Mouse (Mus musculus) T-cell, adult 2 months (primary cell): ENCODE data around the gene Mmp24.

ENCODE experiments used
- DNase-seq: peaks from one replicate; pipeline ENCODE4 v3.0.0; 2022; ENCODE audit warnings: low spot score

Gene Mmp24

GRCm38 (mm10) chr2:155775685-155776263, 632 bp downstream of the Mmp24 start:
- DNase-seq = peak; percentile 9

DNA sequence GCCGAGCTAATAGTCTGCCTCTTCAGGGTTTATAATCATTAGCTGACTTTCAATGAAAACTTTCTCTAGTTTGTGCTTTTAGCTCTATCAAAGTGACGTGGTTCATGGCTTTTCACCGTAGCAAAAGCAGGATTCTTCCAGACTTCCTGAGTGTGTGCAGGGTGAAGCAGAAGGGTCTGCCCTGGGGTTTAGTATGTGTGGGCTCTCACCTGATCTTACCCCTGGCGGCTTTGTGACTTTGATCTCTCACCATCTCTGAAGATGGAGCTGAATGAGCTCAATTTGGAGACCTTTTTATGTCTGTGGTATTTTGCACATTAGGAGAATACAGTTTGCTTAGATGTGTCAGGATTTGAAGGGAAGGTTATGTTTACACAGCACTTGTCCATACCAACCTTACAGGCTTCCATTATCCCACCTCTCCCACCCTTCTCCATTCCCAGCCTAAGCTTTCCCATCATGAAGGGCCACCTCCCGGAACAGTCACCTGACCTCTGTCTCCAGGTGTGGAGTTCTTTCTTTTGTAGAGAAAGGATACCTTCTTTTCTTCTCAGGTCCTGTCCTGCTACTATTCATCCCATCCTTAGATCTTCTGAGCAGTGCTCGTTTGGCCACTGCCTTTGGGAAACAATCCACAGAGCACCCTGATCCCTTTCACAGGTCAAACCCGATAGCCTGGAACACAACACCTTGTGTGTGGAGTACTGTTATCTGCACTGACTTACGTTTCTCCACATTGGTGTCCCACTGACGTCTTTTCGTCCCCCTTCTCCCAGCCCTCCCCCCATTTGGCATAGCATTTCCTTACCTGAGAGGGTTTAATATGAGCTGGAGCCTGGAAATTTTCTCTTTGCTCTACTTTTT, 1.9 kb downstream of the Mmp24 start:
- DNase-seq = no peak

- no peak for DNase-seq
Measured at GRCm38 (mm10) chr2:155777688-155777985, 2.5 kb downstream of the Mmp24 start.

- no peak for DNase-seq
Measured at GRCm38 (mm10) chr2:155778004-155778403, 2.9 kb downstream of the Mmp24 start.

GRCm38 (mm10) chr2:155779066-155779465, 3.9 kb downstream of the Mmp24 start:
- no peak for DNase-seq

GRCm38 (mm10) chr2:155779506-155779905, 4.4 kb downstream of the Mmp24 start:
- DNase-seq = no peak

DNA sequence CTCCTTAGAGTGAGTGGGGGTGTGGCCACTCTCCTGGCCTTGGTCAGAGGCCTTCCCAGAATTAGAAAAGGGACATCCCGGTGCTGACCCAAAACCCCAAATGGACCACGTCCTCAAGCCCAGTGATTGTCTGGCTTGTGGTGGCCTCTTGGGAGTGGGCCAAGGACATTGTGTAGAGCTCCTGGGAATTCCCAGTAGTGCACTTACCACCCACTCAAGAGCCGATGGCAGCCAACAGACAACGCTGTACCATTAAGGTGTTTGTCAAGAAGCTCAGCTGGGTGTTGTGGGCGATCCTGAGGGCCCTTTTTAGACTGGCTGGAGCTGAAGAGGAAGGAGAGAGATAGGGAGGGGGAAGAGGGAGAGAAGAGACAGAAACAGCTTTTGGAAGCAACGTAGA, 9.4 kb downstream of the Mmp24 start:
- DNase-seq = no peak

DNA sequence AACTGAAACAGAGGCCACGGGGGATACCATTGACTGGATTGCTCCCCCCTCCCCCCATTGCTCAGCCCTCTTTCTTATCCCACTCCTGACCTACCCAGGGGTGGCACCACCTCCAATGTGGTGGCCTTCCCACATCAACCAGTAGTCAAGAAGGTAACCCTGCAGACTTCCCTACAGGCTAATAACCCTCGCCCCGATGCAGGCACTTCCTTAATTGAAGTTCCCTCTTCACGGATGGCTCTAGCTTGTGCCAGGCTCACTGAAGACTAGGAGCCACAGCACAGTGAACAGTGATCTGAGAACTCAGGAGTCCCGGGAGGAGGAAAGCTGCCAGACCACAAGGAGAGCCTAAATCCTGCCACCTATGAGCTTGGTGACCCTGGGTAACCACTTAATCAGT, 11.8 kb downstream of the Mmp24 start:
- no peak for DNase-seq

DNA sequence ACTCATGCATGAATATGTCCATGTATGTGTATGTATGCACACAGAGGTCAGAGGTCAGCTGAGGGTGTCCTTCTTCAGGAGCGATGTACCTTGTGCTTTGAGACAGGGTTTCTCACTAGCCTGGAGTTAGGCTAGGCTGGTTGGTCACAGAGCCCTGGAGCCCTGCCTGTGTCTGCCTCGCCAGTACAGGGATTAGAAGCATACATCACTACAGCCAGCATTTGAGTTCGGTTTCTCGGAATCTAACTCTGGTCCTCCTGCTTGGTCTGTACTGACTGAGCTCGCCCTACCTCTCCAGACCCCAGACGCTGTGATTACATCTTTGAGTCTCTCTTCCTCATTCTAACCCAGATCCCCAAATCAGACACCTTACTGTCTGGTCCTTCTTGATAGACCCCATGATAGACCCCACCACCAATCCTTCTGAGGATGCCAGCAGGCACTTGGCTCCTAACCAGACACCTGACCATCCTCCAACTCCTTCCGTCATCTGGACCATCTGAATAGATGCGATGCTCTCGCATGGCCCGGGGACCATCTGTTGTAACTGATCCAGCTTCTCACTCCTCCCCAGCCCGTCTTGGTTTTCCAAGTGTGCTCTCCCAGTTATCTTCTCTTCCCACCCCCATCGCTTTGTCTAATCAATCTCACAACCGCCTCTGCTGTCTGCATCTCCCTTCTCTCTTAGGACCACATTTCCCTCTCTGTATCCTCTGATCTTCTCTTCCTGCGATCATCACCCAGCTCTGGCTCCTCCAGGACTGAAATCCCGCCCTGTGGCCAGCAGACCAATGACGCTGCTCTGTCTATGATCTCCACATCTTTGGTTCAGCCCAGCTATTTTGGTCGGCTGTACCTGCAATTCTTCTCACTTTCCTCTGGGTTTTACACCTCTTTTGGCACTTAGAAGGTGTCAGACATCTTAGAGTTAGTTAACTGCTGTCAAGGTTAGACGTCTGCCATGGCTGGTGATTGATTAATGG, 13.1 kb downstream of the Mmp24 start:
- no peak for DNase-seq

DNA sequence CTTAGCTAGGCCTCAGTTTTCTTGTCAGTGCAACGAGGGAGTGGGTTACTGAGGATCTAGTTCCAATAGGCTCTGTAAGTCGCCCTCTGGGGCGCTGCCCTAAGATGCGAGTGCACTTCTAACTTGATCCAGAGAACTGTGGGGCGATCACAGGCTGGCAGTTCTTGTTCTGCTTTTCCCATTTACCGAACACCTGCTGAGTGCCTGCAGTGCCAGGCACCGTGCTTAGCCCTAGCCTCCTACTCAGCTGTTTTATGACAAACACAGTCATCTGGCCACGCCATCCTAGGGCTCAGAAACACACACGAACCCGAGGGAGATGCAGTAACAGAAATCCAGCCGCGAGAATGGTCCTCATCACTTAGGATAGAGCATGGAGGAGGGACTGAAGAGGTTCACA, 17.8 kb downstream of the Mmp24 start:
- DNase-seq = no peak

- DNase-seq = no peak
Measured at GRCm38 (mm10) chr2:155794674-155795445, 19.7 kb downstream of the Mmp24 start.

DNA sequence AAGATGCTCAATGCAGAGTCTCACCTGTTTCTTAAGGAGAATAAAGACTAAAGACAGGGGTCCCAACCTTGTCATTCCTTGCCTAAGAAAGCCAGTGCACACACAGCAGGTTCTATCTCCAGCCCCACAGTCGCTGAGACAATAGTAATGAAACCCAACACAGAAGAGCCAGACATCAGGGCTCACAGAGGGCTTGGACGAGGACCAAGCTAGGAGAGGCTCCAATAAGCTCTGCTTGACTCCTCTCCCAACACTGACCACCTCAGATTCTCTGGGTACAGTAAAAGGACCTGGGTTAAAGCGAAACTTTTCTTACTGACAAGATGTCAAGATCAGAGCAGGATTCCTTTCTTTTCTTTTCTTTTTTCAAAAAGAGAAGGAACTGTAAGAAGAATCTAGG, 23.5 kb downstream of the Mmp24 start:
- no peak for DNase-seq

DNA sequence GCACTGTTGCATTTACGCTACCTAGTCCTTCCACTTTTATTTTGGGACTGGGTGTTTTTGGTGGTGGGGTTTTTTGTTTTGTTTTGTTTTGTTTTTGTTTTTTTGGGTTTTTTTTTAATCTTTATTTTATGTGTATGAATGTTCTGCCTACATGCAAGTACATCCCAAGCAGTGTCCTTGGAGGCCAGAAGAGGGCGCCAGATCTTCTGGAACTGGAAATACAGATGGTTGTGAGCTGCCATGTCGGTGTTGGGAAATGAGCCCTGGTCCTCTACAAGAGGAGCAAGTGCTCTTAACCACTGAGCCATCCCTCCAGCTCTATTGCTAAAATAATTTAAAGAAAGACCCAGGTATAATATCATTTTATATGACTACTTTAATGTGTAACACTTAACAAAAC, 27.6 kb downstream of the Mmp24 start:
- no peak for DNase-seq

DNA sequence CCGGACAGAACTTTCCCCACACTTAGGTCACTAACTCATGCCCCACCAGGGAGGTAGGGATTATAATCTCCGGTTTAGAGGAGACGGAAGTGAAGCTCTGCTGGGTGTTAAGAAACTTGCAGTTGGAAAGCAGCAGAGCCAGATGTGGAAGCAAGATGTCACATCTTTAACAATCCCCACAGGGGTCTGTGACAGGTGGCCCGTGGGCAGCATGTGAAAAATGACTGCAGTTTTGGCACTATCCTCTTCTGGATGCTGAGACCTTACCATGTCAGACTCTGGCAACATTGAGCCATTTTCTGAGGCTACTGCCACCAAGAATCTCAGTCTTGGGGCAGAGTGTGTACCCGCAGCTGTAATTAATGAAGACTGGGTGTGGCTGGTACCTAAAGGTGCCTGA, 28.9 kb downstream of the Mmp24 start:
- no peak for DNase-seq

DNA sequence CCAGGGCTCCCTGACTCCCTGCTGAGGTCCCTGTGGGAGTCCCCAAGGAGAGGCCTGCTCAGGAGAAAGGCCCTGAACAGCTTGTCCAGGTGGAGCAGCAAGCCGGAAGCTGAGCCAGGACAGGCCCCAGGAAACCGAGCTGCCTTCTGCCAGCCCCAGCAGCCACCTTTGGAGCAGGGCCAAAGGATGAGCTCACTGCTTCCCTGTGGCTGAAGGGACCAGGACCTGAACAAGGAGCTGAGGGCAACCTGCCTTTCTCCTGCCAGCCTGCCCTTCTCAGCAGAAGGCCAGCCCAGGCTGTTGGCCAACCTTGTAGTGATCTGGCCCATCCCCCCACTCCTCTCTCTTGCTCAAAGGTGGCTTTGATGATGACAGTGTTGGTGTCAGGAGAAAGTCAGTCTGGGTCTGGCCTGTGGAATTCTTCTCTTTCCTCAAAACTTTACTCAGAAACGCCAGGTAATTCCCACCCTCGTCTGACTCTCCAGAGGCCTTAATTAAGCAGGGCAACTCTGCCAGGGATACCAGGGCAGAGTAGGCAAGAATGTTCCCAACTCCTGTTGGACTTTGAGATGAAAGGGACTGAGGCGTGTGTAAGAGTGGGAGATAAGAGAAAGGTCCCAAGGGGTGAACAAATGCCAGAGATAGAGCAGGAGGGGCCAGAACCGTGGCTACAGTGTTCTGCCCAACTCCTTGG, 30.2 kb downstream of the Mmp24 start:
- DNase-seq = no peak

GRCm38 (mm10) chr2:155805925-155806255, 30.7 kb downstream of the Mmp24 start:
- DNase-seq = no peak

DNA sequence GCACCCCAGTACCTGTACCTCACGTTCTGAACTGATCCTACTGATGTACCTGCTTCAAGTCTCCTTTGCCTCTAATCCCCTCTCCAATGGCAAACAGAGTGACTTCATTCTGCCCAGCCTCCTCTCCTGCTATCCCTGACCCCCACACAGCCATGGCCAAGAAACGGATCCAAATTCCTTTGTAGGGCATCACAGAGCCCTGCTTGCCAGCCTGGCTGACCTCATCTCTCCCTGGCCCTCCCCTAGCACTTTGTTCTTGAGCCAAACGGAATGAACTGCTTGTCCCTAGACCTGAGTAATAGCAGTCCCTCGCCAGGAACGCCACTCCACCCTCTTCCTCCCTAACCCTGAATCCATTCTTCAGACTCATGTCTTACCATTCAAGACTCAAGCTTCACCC, 31.4 kb downstream of the Mmp24 start:
- no peak for DNase-seq

GRCm38 (mm10) chr2:155807408-155807807, 32.3 kb downstream of the Mmp24 start:
- DNase-seq = no peak

DNA sequence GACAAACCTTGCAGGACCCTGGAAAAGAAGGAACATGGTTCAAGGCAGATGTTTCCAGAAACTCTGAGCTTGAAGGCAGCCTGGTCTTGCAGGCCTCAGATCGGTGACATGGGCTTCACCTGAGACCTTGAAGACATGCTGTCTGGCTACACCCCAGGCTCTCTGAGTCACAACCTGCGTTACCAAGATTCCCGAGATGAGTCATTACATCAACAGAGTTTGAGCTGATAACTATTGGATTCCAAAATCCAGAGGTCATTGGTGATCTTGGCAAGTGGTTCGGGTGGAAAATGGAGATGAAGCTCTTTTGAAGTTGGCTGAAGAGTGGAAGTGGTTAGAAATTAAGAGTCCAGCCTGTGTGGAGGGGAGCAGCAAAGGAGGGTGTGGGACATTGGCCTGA, 34.5 kb downstream of the Mmp24 start:
- no peak for DNase-seq

- peak; percentile 79 for DNase-seq
Measured at GRCm38 (mm10) chr2:155811821-155812396, 36.8 kb downstream of the Mmp24 start.

GRCm38 (mm10) chr2:155812637-155813036, 37.5 kb downstream of the Mmp24 start:
- DNase-seq = no peak
